Mouse (Mus musculus): ENCODE measurements around the gene Gm9507. TPM values are rescaled to one million over a fixed set of nuclear protein-coding genes. Genes with fewer than 3 reads are reported as not detected.

Gm9507 gene
- polyA plus RNA-seq, 1 experiment from 2014 or later: not detected

Other genes with a start within 250 kb of the Gm9507 start
- 68.6 and 72.0 TPM in 2 replicates for gene Pttg1ip, start 230.1 kb downstream of the Gm9507 start, polyA plus RNA-seq (2015; fragmentation: Nextera tagmentation; extraction: Ambion mirVana)
- 308 and 325 TPM in 2 replicates for gene Sumo3, start 205.7 kb downstream of the Gm9507 start, polyA plus RNA-seq (2015; fragmentation: Nextera tagmentation; extraction: Ambion mirVana)
- 2.5 TPM in 1 of 2 replicates, not detected in the other for gene Gm49325, start 205.6 kb downstream of the Gm9507 start, polyA plus RNA-seq (2015; fragmentation: Nextera tagmentation; extraction: Ambion mirVana)
- gene Ube2g2, start 189.6 kb downstream of the Gm9507 start, polyA plus RNA-seq (2015; fragmentation: Nextera tagmentation; extraction: Ambion mirVana): 91.1 and 97.2 TPM in 2 replicates
- gene Tspear, start 125.3 kb downstream of the Gm9507 start, polyA plus RNA-seq (2015; fragmentation: Nextera tagmentation; extraction: Ambion mirVana): 1.5 and 1.7 TPM in 2 replicates
- gene Gm19402, start 121.1 kb downstream of the Gm9507 start, polyA plus RNA-seq (2015; fragmentation: Nextera tagmentation; extraction: Ambion mirVana): not detected in 2 replicates
- not detected in 2 replicates for gene Gm9508, start 114.6 kb downstream of the Gm9507 start, polyA plus RNA-seq (2015; fragmentation: Nextera tagmentation; extraction: Ambion mirVana)
- gene Gm10272, start 105.2 kb downstream of the Gm9507 start, polyA plus RNA-seq (2015; fragmentation: Nextera tagmentation; extraction: Ambion mirVana): not detected in 2 replicates
- not detected in 2 replicates for gene Gm10024, start 100.4 kb downstream of the Gm9507 start, polyA plus RNA-seq (2015; fragmentation: Nextera tagmentation; extraction: Ambion mirVana)
- gene Gm10142, start 96.0 kb downstream of the Gm9507 start, polyA plus RNA-seq (2015; fragmentation: Nextera tagmentation; extraction: Ambion mirVana): not detected in 2 replicates
- gene Krtap12-1, start 91.2 kb downstream of the Gm9507 start, polyA plus RNA-seq (2015; fragmentation: Nextera tagmentation; extraction: Ambion mirVana): not detected in 2 replicates
- not detected in 2 replicates for gene Gm10100, start 85.4 kb downstream of the Gm9507 start, polyA plus RNA-seq (2015; fragmentation: Nextera tagmentation; extraction: Ambion mirVana)
- gene Gm18596, start 69.2 kb downstream of the Gm9507 start, polyA plus RNA-seq (2015; fragmentation: Nextera tagmentation; extraction: Ambion mirVana): not detected in 2 replicates
- not detected in 2 replicates for gene Gm9736, start 60.5 kb downstream of the Gm9507 start, polyA plus RNA-seq (2015; fragmentation: Nextera tagmentation; extraction: Ambion mirVana)
- not detected in 2 replicates for gene Gm3233, start 52.2 kb downstream of the Gm9507 start, polyA plus RNA-seq (2015; fragmentation: Nextera tagmentation; extraction: Ambion mirVana)
- not detected in 2 replicates for gene Gm3238, start 40.5 kb downstream of the Gm9507 start, polyA plus RNA-seq (2015; fragmentation: Nextera tagmentation; extraction: Ambion mirVana)
- gene Gm7138, start 34.9 kb downstream of the Gm9507 start, polyA plus RNA-seq (2015; fragmentation: Nextera tagmentation; extraction: Ambion mirVana): not detected in 2 replicates
- not detected in 2 replicates for gene Gm3250, start 29.3 kb downstream of the Gm9507 start, polyA plus RNA-seq (2015; fragmentation: Nextera tagmentation; extraction: Ambion mirVana)
- not detected in 2 replicates for gene Gm7137, start 23.6 kb downstream of the Gm9507 start, polyA plus RNA-seq (2015; fragmentation: Nextera tagmentation; extraction: Ambion mirVana)
- gene Gm9639, start 16.8 kb downstream of the Gm9507 start, polyA plus RNA-seq (2015; fragmentation: Nextera tagmentation; extraction: Ambion mirVana): not detected in 2 replicates
- gene Gm19668, start 12.7 kb downstream of the Gm9507 start, polyA plus RNA-seq (2015; fragmentation: Nextera tagmentation; extraction: Ambion mirVana): not detected in 2 replicates
- gene Gm2696, start 2.8 kb upstream of the Gm9507 start, polyA plus RNA-seq (2015; fragmentation: Nextera tagmentation; extraction: Ambion mirVana): not detected in 2 replicates
- gene Krtap10-4, start 15.3 kb upstream of the Gm9507 start, polyA plus RNA-seq (2015; fragmentation: Nextera tagmentation; extraction: Ambion mirVana): not detected in 2 replicates
- not detected in 2 replicates for gene Krtap10-10, start 24.1 kb upstream of the Gm9507 start, polyA plus RNA-seq (2015; fragmentation: Nextera tagmentation; extraction: Ambion mirVana)
- not detected in 2 replicates for gene Gm36176, start 35.0 kb upstream of the Gm9507 start, polyA plus RNA-seq (2015; fragmentation: Nextera tagmentation; extraction: Ambion mirVana)
- not detected in 2 replicates for gene Gm10318, start 41.0 kb upstream of the Gm9507 start, polyA plus RNA-seq (2015; fragmentation: Nextera tagmentation; extraction: Ambion mirVana)
- gene Gm3285, start 50.1 kb upstream of the Gm9507 start, polyA plus RNA-seq (2015; fragmentation: Nextera tagmentation; extraction: Ambion mirVana): not detected in 2 replicates
- 24.2 and 24.3 TPM in 2 replicates for gene Lrrc3, start 90.7 kb upstream of the Gm9507 start, polyA plus RNA-seq (2015; fragmentation: Nextera tagmentation; extraction: Ambion mirVana)
- gene Trpm2, start 158.7 kb upstream of the Gm9507 start, polyA plus RNA-seq (2015; fragmentation: Nextera tagmentation; extraction: Ambion mirVana): 3.7 and 6.1 TPM in 2 replicates
- 48.3 and 49.5 TPM in 2 replicates for gene 1810043G02Rik, start 166.7 kb upstream of the Gm9507 start, polyA plus RNA-seq (2015; fragmentation: Nextera tagmentation; extraction: Ambion mirVana)
- gene Pfkl, start 198.2 kb upstream of the Gm9507 start, polyA plus RNA-seq (2015; fragmentation: Nextera tagmentation; extraction: Ambion mirVana): 127 and 128 TPM in 2 replicates
- not detected in 2 replicates for gene Dnmt3l, start 230.1 kb upstream of the Gm9507 start, polyA plus RNA-seq (2015; fragmentation: Nextera tagmentation; extraction: Ambion mirVana)
- 0.06 and 0.37 TPM in 2 replicates for gene Aire, start 231.8 kb upstream of the Gm9507 start, polyA plus RNA-seq (2015; fragmentation: Nextera tagmentation; extraction: Ambion mirVana)

Data from midbrain, embryonic 15.5 days (tissue).